Mouse (Mus musculus) kidney, adult 10 weeks (tissue): ENCODE data around the gene Rfc1. TPM values are rescaled to one million over a fixed set of nuclear protein-coding genes. Genes with fewer than 3 reads are reported as not detected.

ENCODE experiments used
- polyA plus RNA-seq: library from polyadenylated mRNA; stranded (reverse); fragments of 350-450 nt; fragmentation: Illumina TruSeq; extraction: RNeasy Lipid Tissue Mini Kit (QIAGEN cat#74804); gene quantifications from one replicate; pipeline ENCODE4 v1.2.3, GENCODE M21; 2014; ENCODE audit warnings: low read depth, low replicate concordance

The Rfc1 gene
- polyA plus RNA-seq, result 19.7 TPM

DNA sequence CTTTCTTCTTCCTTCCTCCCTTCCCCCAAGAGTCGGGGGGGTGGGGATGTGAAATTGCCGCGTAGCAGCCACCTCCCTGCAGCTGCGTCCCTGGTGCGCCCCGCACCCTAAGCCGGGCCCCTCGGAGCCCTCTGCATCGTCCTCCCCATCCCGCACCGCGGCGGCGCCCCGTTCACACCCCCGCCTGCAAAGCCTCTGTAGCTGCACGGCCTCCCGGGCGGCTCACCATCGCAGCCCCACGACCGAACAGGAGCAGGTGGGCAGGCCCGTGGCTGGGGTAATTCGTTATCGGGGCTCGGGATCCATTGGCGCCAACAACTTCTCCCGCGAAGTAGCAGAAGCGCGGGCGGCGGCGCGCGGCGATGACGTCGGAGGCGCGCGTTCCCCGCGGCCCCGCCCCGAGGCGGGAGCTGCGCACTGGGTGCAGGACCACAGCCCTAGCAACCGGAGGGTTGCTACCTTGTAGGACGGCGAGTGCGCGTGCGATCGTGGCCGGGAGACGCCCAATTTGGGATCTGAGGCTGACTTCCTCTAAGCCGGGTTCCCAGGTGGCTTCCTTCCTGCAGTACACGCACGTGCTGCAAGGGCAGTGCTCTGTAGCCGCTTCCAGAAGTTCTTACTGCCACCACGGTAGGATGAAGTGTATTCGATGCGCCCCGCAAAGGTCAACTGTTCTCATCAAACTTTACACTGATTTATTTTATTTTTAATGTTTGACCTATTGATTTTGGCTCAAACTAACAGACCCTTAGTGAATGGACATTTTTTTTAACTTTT, at the start of gene Rfc1:
Gene Rfc1, minus strand, starts transcription at position 373 of the 777 bp plus-strand sequence.

GRCm38 (mm10) chr5:65348168-65348567, 12.7 kb upstream of the Rfc1 start, which contains the start of gene Klb:
TSS of gene Klb (plus strand) at chr5:65348314.

Other genes with a start within 250 kb of the Rfc1 start
- not detected for gene Tmem156, start 243.5 kb downstream of the Rfc1 start, polyA plus RNA-seq
- gene Klhl5, start 228.1 kb downstream of the Rfc1 start, polyA plus RNA-seq, result 50.9 TPM
- gene Wdr19, start 136.0 kb downstream of the Rfc1 start, polyA plus RNA-seq, result 10.9 TPM
- gene Klb, start 12.6 kb upstream of the Rfc1 start, polyA plus RNA-seq, result 0.16 TPM
- 519 TPM for gene Rpl9, start 55.8 kb upstream of the Rfc1 start, polyA plus RNA-seq
- gene Lias, start 55.8 kb upstream of the Rfc1 start, polyA plus RNA-seq, result 72.4 TPM
- 244 TPM for gene Ugdh, start 100.3 kb upstream of the Rfc1 start, polyA plus RNA-seq
- gene Gm43552, start 157.2 kb upstream of the Rfc1 start, polyA plus RNA-seq, result not detected
- 128 TPM for gene Smim14, start 201.5 kb upstream of the Rfc1 start, polyA plus RNA-seq
- 108 TPM for gene Ube2k, start 201.6 kb upstream of the Rfc1 start, polyA plus RNA-seq